Mouse (Mus musculus) limb, embryonic 12.5 days (tissue): Measurements from ENCODE around the gene Vmn1r25. TPM values are rescaled to one million over a fixed set of nuclear protein-coding genes. Genes with fewer than 3 reads are reported as not detected.
"Not testable (repeated sequence)": the region's sequence is repeated elsewhere in the genome, so short reads cannot be mapped to it uniquely, and the experiment has no call there.

ENCODE experiments used
- ATAC-seq: fragments of 200-750 bp; cut with Nextera tagmentation; 2 replicates; pipeline ENCODE4 v1.8.0; 2017; ENCODE audit warnings: low read depth, moderate TSS enrichment; ENCODE audit not compliant: insufficient number of reproducible peaks, insufficient read depth, low FRiP score, low TSS enrichment
- H3K27ac ChIP-seq: fragments of 300-500 bp; sonication (generic); 2 replicates; pipeline ENCODE4 v1.5.1; 2016; ENCODE audit warnings: mild to moderate bottlenecking, moderate library complexity
- H3K27me3 ChIP-seq: fragments of 300-500 bp; sonication (generic); 2 replicates; pipeline ENCODE4 v1.6.1; 2016; ENCODE audit warnings: mild to moderate bottlenecking, moderate library complexity
- H3K36me3 ChIP-seq: fragments of 300-500 bp; sonication (generic); 2 replicates; pipeline ENCODE4 v1.6.1; 2016; ENCODE audit warnings: mild to moderate bottlenecking, moderate library complexity
- H3K4me1 ChIP-seq: fragments of 300-500 bp; sonication (generic); replicated peaks from 2 replicates; pipeline ENCODE4 v1.6.1; 2016
- H3K4me2 ChIP-seq: fragments of 300-500 bp; sonication (generic); 2 replicates; pipeline ENCODE4 v1.6.1; 2016; ENCODE audit warnings: mild to moderate bottlenecking, moderate library complexity
- H3K4me3 ChIP-seq: fragments of 300-500 bp; sonication (generic); replicated peaks from 2 replicates; pipeline ENCODE4 v1.5.1; 2016; ENCODE audit warnings: mild to moderate bottlenecking
- H3K9ac ChIP-seq: fragments of 300-500 bp; sonication (generic); replicated peaks from 2 replicates; pipeline ENCODE4 v1.6.1; 2016; ENCODE audit warnings: mild to moderate bottlenecking, moderate library complexity
- H3K9me3 ChIP-seq: fragments of 300-500 bp; sonication (generic); 2 replicates; pipeline ENCODE4 v1.6.1; 2016; ENCODE audit warnings: mild to moderate bottlenecking, moderate library complexity
- WGBS: fragments of 180-500 bp; shearing (Covaris S2); methylation state at CpG from one replicate; pipeline ENCODE4 v1.1.7; 2016; 5-methylcytosine and 5-hydroxymethylcytosine counted together
- polyA plus RNA-seq: library from polyadenylated mRNA; unstranded; fragments of >200 nt; fragmentation: Nextera tagmentation; extraction: Ambion mirVana; gene quantifications from 2 replicates; pipeline ENCODE4 v1.2.1, GENCODE M21; 2016

Gene Vmn1r25
- not detected in 2 replicates for polyA plus RNA-seq

DNA sequence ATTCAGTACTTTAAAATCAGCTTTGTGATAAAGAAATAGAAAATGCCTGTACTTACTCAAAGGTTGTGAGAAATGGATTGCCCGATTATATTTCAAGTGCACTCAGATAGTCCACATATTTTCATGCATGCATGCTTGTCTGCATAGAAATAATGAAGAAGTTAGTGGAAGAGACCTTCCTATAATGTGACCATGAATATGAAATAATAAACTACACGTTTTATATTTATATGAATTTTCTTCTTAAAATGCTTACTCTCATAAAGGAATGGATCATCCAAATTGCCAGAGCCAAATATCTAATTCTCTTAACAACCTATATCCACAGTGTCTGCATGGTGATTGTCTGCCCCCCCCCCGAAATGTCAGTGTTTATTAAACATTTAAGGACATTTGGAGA lies at the start of gene Vmn1r25:
TSS of gene Vmn1r25 (minus strand) at position 101 of the 400 bp plus-strand sequence.
- ATAC-seq: no peak
- Histone ChIP-seq H3K27me3 (no peaks in the 10 kb centered on the region), H3K9ac (no peak within 1 kb of the TSS), H3K4me2 (no peak within 1 kb of the TSS), H3K4me3 (no peak within 1 kb of the TSS), H3K4me1 (no peaks in the 10 kb centered on the region), H3K9me3 (no peaks in the 10 kb centered on the region), H3K27ac (no peak within 1 kb of the TSS), H3K36me3 (no peaks in the 10 kb centered on the region)
- 63% methylated on average over 3 of the region's 3 CpGs for WGBS

DNA sequence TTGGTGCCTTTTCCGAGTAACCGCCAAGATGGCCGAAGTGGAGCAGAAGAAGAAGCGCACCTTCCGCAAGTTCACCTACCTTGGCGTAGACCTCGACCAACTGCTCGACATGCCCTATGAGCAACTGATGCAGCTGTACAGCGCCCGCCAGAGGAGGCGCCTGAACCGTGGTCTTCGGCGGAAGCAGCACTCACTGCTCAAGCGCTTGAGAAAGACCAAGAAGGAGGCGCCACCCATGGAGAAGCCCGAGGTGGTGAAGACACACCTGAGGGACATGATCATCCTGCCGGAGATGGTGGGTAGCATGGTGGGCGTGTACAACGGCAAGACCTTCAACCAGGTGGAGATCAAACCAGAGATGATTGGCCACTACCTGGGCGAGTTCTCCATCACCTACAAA lies 36.9 kb upstream of the Vmn1r25 start:
- H3K4me2 ChIP-seq, H3K9ac ChIP-seq, ATAC-seq, H3K27me3 ChIP-seq, H3K9me3 ChIP-seq, H3K27ac ChIP-seq, H3K4me3 ChIP-seq, H3K36me3 ChIP-seq, H3K4me1 ChIP-seq: not testable (repeated sequence)
- 92% methylated on average over 21 of the region's 21 CpGs for WGBS

DNA sequence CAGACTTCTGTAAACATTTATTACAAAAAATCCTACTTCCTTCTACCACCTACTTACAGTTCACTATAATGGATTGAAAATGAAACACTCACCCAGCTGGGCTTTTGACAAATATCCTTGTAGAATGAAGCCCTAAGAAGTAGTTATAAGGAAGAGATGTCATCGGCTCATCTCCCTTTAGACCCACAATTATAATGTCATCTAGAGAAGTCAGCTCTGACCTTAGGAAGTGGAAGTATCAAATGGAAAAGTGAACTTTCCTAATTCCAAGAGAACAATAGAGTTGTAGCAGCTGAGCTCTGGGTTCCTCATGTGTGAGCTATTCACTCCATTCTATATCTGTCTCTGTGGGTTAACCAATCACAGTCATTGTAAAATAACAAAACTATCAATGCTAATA lies 34.4 kb upstream of the Vmn1r25 start, which contains the start of gene Vmn1r26:
TSS of gene Vmn1r26 (minus strand) at position 101 of the 400 bp plus-strand sequence.
- Histone ChIP-seq H3K9me3 (no peaks in the 10 kb centered on the region), H3K27me3 (no peaks in the 10 kb centered on the region), H3K9ac (no peak within 1 kb of the TSS), H3K27ac (no peak within 1 kb of the TSS), H3K36me3 (no peaks in the 10 kb centered on the region), H3K4me2 (no peak within 1 kb of the TSS), H3K4me3 (no peak within 1 kb of the TSS), H3K4me1 (no peaks in the 10 kb centered on the region)
- 94% methylated on average over 1 of the region's 1 CpGs for WGBS
- ATAC-seq: no peak

DNA sequence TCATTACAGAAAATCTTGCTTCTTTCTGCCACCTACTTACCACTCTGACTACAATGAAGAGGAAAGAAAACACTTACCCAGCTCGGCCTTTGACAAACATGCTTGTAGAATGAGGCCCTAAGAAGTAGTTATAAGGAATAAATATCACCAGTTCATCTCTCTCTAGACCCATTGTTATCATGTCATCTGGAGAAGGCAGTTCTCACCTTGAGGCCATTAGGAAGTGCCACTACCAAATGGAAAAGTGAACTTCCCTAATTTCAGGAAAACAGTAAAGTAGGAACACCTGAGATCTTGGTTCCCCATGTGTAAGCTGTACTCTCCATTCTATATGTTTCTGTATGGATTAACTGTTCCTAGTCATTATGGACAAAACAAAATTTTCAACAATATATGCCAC lies 19.2 kb downstream of the Vmn1r25 start, which contains the start of gene Vmn1r24:
TSS of gene Vmn1r24 (minus strand) at position 101 of the 400 bp plus-strand sequence.
- 65% methylated on average over 1 of the region's 1 CpGs for WGBS
- ATAC-seq, H3K4me2 ChIP-seq, H3K27ac ChIP-seq, H3K36me3 ChIP-seq, H3K9me3 ChIP-seq, H3K4me1 ChIP-seq, H3K4me3 ChIP-seq, H3K27me3 ChIP-seq, H3K9ac ChIP-seq: not testable (repeated sequence)

Other genes with a start within 250 kb of the Vmn1r25 start
- gene Vopp1, start 155.7 kb downstream of the Vmn1r25 start, polyA plus RNA-seq: 59.8 and 63.7 TPM in 2 replicates
- 0.13 TPM in 1 of 2 replicates, not detected in the other for gene Vmn1r21, start 130.5 kb downstream of the Vmn1r25 start, polyA plus RNA-seq
- not detected in 2 replicates for gene Vmn1r22, start 72.8 kb downstream of the Vmn1r25 start, polyA plus RNA-seq
- gene Vmn1r23, start 54.0 kb downstream of the Vmn1r25 start, polyA plus RNA-seq: not detected in 2 replicates
- not detected in 2 replicates for gene Vmn1r24, start 19.3 kb downstream of the Vmn1r25 start, polyA plus RNA-seq
- gene Vmn1r26, start 34.3 kb upstream of the Vmn1r25 start, polyA plus RNA-seq: not detected in 2 replicates
- not detected in 2 replicates for gene Vmn1r27, start 238.0 kb upstream of the Vmn1r25 start, polyA plus RNA-seq